Mouse (Mus musculus) CD4-positive naive resting alpha-beta T cell, adult 57 days (primary cell): ENCODE data around the gene H2-T3. TPM values are rescaled to one million over a fixed set of nuclear protein-coding genes. Genes with fewer than 3 reads are reported as not detected.

Experiments
- total RNA-seq: library from RNA; stranded (reverse); gene quantifications from one replicate; pipeline ENCODE4 v1.2.4, GENCODE M21; 2023

Gene H2-T3
- 1.2 TPM for total RNA-seq

DNA sequence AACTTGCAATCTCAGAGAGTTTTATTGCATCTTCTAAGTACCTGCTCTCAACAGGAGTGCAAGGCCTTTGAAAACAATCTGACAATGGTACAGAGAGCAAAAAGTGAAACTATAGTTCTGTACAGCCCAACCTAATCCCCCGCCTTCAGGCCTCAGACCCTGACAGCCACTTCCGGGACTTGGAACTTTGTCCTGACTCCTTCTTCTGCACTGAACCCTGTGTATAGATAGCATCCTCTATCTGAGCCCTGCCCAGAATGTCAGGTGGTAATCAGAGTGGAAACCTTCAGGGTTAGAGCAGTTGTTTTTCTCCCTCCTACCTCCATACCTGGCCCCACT, at the start of gene H2-T3:
H2-T3 (minus strand) TSS at position 119 of the 339 bp plus-strand sequence.

DNA sequence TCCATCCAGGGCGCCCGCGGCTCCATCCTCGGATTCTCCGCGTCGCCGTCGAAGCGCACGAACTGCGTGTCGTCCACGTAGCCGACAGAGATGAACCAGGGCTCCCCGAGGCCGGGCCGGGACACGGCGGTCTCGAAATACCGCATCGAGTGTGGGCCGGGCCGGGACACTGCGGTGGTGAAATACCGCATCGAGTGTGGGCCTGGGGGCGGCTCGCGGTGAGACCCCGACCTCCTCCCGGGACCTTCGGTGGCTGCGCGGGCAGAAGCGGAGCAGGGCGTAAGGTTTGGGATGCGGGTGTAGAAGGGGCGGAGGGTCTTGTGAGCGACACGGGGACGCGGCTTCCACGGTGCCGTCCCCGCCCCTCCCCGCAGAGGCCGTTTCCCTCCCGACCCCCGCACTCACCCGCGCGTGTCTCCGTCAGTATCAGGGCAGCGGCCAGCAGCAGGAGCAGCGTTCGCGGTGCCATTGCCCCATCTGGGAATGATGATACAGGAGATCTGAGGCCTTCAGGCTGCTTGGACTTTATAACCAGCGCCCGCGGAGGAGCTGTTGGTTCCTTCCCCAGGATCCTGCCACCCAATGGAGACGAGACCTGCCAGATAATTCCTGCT, 21.9 kb downstream of the H2-T3 start, which contains the start of gene Gm8909:
Gm8909 (minus strand) TSS at position 499 of the 614 bp plus-strand sequence.

Other genes with a start within 250 kb of the H2-T3 start
- gene Abcf1, start 220.5 kb downstream of the H2-T3 start, total RNA-seq: 129 TPM
- 61.6 TPM for gene Gnl1, start 210.4 kb downstream of the H2-T3 start, total RNA-seq
- gene Prr3, start 210.1 kb downstream of the H2-T3 start, total RNA-seq: 67.0 TPM
- 25.7 TPM for gene H2-T24, start 169.7 kb downstream of the H2-T3 start, total RNA-seq
- gene H2-T23, start 157.4 kb downstream of the H2-T3 start, total RNA-seq: 302 TPM
- 187 TPM for gene H2-T22, start 147.5 kb downstream of the H2-T3 start, total RNA-seq
- 1.3 TPM for gene Gm6034, start 147.3 kb downstream of the H2-T3 start, total RNA-seq
- gene Gm11127, start 131.9 kb downstream of the H2-T3 start, total RNA-seq: 87.5 TPM
- 10.8 TPM for gene Gm19684, start 68.6 kb downstream of the H2-T3 start, total RNA-seq
- 15.3 TPM for gene Gm7030, start 60.9 kb downstream of the H2-T3 start, total RNA-seq
- gene Gm8909, start 21.8 kb downstream of the H2-T3 start, total RNA-seq: not detected
- 86.3 TPM for gene Rpp21, start 67.8 kb upstream of the H2-T3 start, total RNA-seq
- 85.3 TPM for gene Trim39, start 82.0 kb upstream of the H2-T3 start, total RNA-seq
- not detected for gene H2-M10.2, start 96.2 kb upstream of the H2-T3 start, total RNA-seq
- not detected for gene H2-M10.1, start 135.9 kb upstream of the H2-T3 start, total RNA-seq
- not detected for gene H2-M10.3, start 178.1 kb upstream of the H2-T3 start, total RNA-seq